Mouse (Mus musculus): ENCODE measurements around the gene Cpsf4l.

- TF ChIP-seq GATA1 (IDR thresholded peaks at IDR 0.05; ENCODE audit: low read length) (no peak), TAL1 (IDR thresholded peaks at IDR 0.05; ENCODE audit: low read length) (no peak)
Observed at GRCm38 (mm10) chr11:113715078-113715674, 5.4 kb upstream of the Cpsf4l start.

Measured in erythroblast, embryonic 14.5 days (primary cell).